Mouse (Mus musculus) liver, embryonic 14.5 days (tissue): ENCODE data around the gene Pde6d. TPM values are rescaled to one million over a fixed set of nuclear protein-coding genes. Genes with fewer than 3 reads are reported as not detected.

Source experiments
- ATAC-seq: fragments of 200-750 bp; cut with Nextera tagmentation; 2 replicates; pipeline ENCODE4 v1.8.0; 2017; ENCODE audit warnings: moderate number of reproducible peaks, mild to moderate bottlenecking, moderate library complexity; ENCODE audit not compliant: insufficient read depth
- DNase-seq, 3 experiments: peaks; one replicate each; pipeline ENCODE4 v3.0.0-alpha.2; 2012 to 2013; ENCODE audit warnings: low read depth in 3 of 3, low spot score in 3 of 3
- H3K27ac ChIP-seq: fragments of 300-500 bp; sonication (generic); 2 replicates; pipeline ENCODE4 v1.5.1; 2014; ENCODE audit warnings: moderate library complexity, mild to moderate bottlenecking, control low read depth, inconsistent platforms
- H3K27me3 ChIP-seq: fragments of 300-500 bp; sonication (generic); 2 replicates; pipeline ENCODE4 v1.6.1; 2014; ENCODE audit warnings: mild to moderate bottlenecking, low read length, moderate library complexity; ENCODE audit not compliant: control insufficient read depth, insufficient read depth
- H3K36me3 ChIP-seq: fragments of 300-500 bp; sonication (generic); replicated peaks from 2 replicates; pipeline ENCODE4 v1.6.1; 2014; ENCODE audit warnings: low read depth; ENCODE audit not compliant: control insufficient read depth, insufficient read depth
- H3K4me1 ChIP-seq, 2 experiments: fragments of 200-500 bp in 1 of 2; fragments of 300-500 bp in 1 of 2; sonication (generic) in 1 of 2; replicated peaks; 2 replicates each; pipeline ENCODE4 v1.6.1; 2012 to 2014; ENCODE audit warnings: antibody characterized with exemption in 1 of 2, inconsistent platforms in 1 of 2, low read length in 1 of 2; ENCODE audit not compliant: control insufficient read depth in 2 of 2, insufficient read depth in 2 of 2
- H3K4me2 ChIP-seq: fragments of 300-500 bp; sonication (generic); 2 replicates; pipeline ENCODE4 v1.6.1; 2014; ENCODE audit warnings: low read depth, mild to moderate bottlenecking, control low read depth, moderate library complexity
- H3K4me3 ChIP-seq, 2 experiments: fragments of 200-500 bp in 1 of 2; fragments of 300-500 bp in 1 of 2; sonication (generic) in 1 of 2; 2 replicates each; pipeline ENCODE4 v1.5.1; 2012 to 2014; ENCODE audit warnings: low read depth in 2 of 2, low read length in 2 of 2, mild to moderate bottlenecking in 2 of 2, control low read depth in 1 of 2, inconsistent platforms in 1 of 2, moderate library complexity in 1 of 2; ENCODE audit not compliant: insufficient read depth in 1 of 2
- H3K9ac ChIP-seq: fragments of 300-500 bp; sonication (generic); replicated peaks from 2 replicates; pipeline ENCODE4 v1.6.1; 2014; ENCODE audit warnings: mild to moderate bottlenecking, control low read depth, moderate library complexity
- H3K9me3 ChIP-seq: fragments of 300-500 bp; sonication (generic); 2 replicates; pipeline ENCODE4 v1.6.1; 2016; ENCODE audit warnings: low read length, mixed read lengths; ENCODE audit not compliant: control insufficient read depth
- CTCF ChIP-seq: IDR thresholded peaks from 2 replicates; pipeline ENCODE4 v1.5.1; 2016; ENCODE audit warnings: antibody characterized with exemption, low read depth, control low read depth
- EP300 ChIP-seq: IDR thresholded peaks from 2 replicates; pipeline ENCODE4 v1.6.1; 2016; ENCODE audit warnings: antibody characterized with exemption, low read depth
- WGBS: fragments of 180-500 bp; shearing (Covaris S2); extraction: QIAGEN DNeasy Blood & Tissue Kit; methylation state at CpG from one replicate; pipeline ENCODE4 v1.1.7; 2014; ENCODE audit not compliant: insufficient replicate concordance; 5-methylcytosine and 5-hydroxymethylcytosine counted together
- polyA plus RNA-seq, 2 experiments: library from polyadenylated mRNA; depleted of rRNA in 1 of 2; stranded (reverse) in 1 of 2; unstranded in 1 of 2; fragments of >200 nt; fragmentation: Nextera tagmentation in 1 of 2; extraction: Ambion mirVana in 1 of 2; gene quantifications; 2 replicates each; pipeline versions ENCODE4 v1.2.1 to v1.2.3; 2012 to 2014

The Pde6d gene
- polyA plus RNA-seq, 2 experiments = 20.0 to 23.6 TPM

GRCm38 (mm10) chr1:86510266-86510665 is 72.2 kb downstream of the Pde6d start:
- H3K4me3 ChIP-seq = no peak overlapping the region
- H3K36me3 ChIP-seq = no peaks in the 10 kb centered on the region
- H3K9ac ChIP-seq = no peak overlapping the region
- DNase-seq = no peak
- H3K4me1 ChIP-seq = peaks cover 4 to 18% of the 10 kb centered on the region in 2 experiments
- no peak for ATAC-seq
- no peaks in the 10 kb centered on the region for H3K9me3 ChIP-seq
- WGBS = 63% methylated on average over 1 of the region's 1 CpGs
- TF ChIP-seq CTCF (no peak), EP300 (no peak)
- H3K4me2 ChIP-seq = no peak overlapping the region
- H3K27me3 ChIP-seq = no peaks in the 10 kb centered on the region
- no peak overlapping the region for H3K27ac ChIP-seq

- 0 out of 2 replicates have a peak, but pooled peaks have one; percentile 26 for TF ChIP-seq EP300
- TF ChIP-seq CTCF = peak; percentile 98
- no peak overlapping the region; the same call in 1 of the 2 replicates for H3K9ac ChIP-seq
- WGBS = 6% methylated on average over 7 of the region's 7 CpGs
Observed at GRCm38 (mm10) chr1:86509410-86509809, 73.0 kb downstream of the Pde6d start.

GRCm38 (mm10) chr1:86507866-86508265 is 74.6 kb downstream of the Pde6d start:
- DNase-seq (no peak), ATAC-seq (no peak)
- no peak overlapping the region for H3K27ac ChIP-seq
- H3K9me3 ChIP-seq = no peaks in the 10 kb centered on the region
- 75% methylated on average over 5 of the region's 5 CpGs for WGBS
- peaks cover 12 to 28% of the 10 kb centered on the region in 2 experiments for H3K4me1 ChIP-seq
- H3K9ac ChIP-seq = no peak overlapping the region
- H3K36me3 ChIP-seq = no peaks in the 10 kb centered on the region
- no peak overlapping the region for H3K4me3 ChIP-seq
- H3K27me3 ChIP-seq = no peaks in the 10 kb centered on the region; the same call in 1 of the 2 replicates
- no peak for TF ChIP-seq EP300
- TF ChIP-seq CTCF = no peak
- no peak overlapping the region for H3K4me2 ChIP-seq

More at GRCm38 (mm10) chr1:86509410-86509809, 73.0 kb downstream of the Pde6d start:
- no peak overlapping the region for H3K27ac ChIP-seq
- DNase-seq = peak in 1 of 3 experiments; percentile 68
- peak; percentile 77 for ATAC-seq
- no peaks in the 10 kb centered on the region for H3K27me3 ChIP-seq
- no peak overlapping the region for H3K4me3 ChIP-seq
- H3K4me2 ChIP-seq = no peak overlapping the region
- H3K36me3 ChIP-seq = no peaks in the 10 kb centered on the region
- H3K4me1 ChIP-seq = peaks cover 12 to 26% of the 10 kb centered on the region in 2 experiments
- H3K9me3 ChIP-seq = no peaks in the 10 kb centered on the region

GRCm38 (mm10) chr1:86506420-86506819 is 76.0 kb downstream of the Pde6d start:
- H3K36me3 ChIP-seq = no peaks in the 10 kb centered on the region
- no peaks in the 10 kb centered on the region for H3K9me3 ChIP-seq
- H3K9ac ChIP-seq = no peak overlapping the region
- H3K4me3 ChIP-seq = no peak overlapping the region
- no peak overlapping the region for H3K27ac ChIP-seq
- peaks cover 12 to 32% of the 10 kb centered on the region in 2 experiments for H3K4me1 ChIP-seq
- no peak overlapping the region for H3K4me2 ChIP-seq
- 86% methylated on average over 5 of the region's 5 CpGs for WGBS
- ATAC-seq (no peak), DNase-seq (no peak)
- TF ChIP-seq EP300 (no peak), CTCF (no peak)
- no peaks in the 10 kb centered on the region; the same call in 1 of the 2 replicates for H3K27me3 ChIP-seq

GRCm38 (mm10) chr1:86505461-86505860 is 77.0 kb downstream of the Pde6d start:
- H3K4me1 ChIP-seq = peaks cover 12 to 35% of the 10 kb centered on the region in 2 experiments
- no peak for ATAC-seq
- whole genome bisulfite sequencing = 38% methylated on average over 1 of the region's 1 CpGs

More at GRCm38 (mm10) chr1:86505461-86505860, 77.0 kb downstream of the Pde6d start:
- H3K9me3 ChIP-seq = no peaks in the 10 kb centered on the region
- H3K9ac ChIP-seq = 0 out of 2 replicates have a peak overlapping the region, but pooled peaks have one; percentile 65
- TF ChIP-seq CTCF = no peak
- TF ChIP-seq EP300 = no peak
- no peaks in the 10 kb centered on the region for H3K36me3 ChIP-seq
- H3K4me2 ChIP-seq = peak overlapping the region; percentile 81
- DNase-seq = no peak
- H3K4me3 ChIP-seq = no peak overlapping the region
- no peaks in the 10 kb centered on the region; the same call in 1 of the 2 replicates for H3K27me3 ChIP-seq
- H3K27ac ChIP-seq = peak overlapping the region; percentile 18
